Mouse (Mus musculus) limb, embryonic 14.5 days (tissue): ENCODE data around the gene Echdc2. TPM values are rescaled to one million over a fixed set of nuclear protein-coding genes. Genes with fewer than 3 reads are reported as not detected.
"Not testable (repeated sequence)": the region's sequence is repeated elsewhere in the genome, so short reads cannot be mapped to it uniquely, and the experiment has no call there.

Experiments used
- ATAC-seq: fragments of 200-750 bp; cut with Nextera tagmentation; 2 replicates; pipeline ENCODE4 v1.8.0; 2017; ENCODE audit warnings: low read depth, moderate number of reproducible peaks, moderate TSS enrichment; ENCODE audit not compliant: low FRiP score
- DNase-seq: peaks from one replicate; pipeline ENCODE4 v3.0.0-alpha.2; 2015; ENCODE audit warnings: low spot score
- H3K27ac ChIP-seq: fragments of 300-500 bp; sonication (generic); replicated peaks from 2 replicates; pipeline ENCODE4 v1.5.1; 2014; ENCODE audit warnings: low read depth, mild to moderate bottlenecking, low read length, moderate library complexity, mixed read lengths
- H3K27me3 ChIP-seq: fragments of 300-500 bp; sonication (generic); 2 replicates; pipeline ENCODE4 v1.6.1; 2014; ENCODE audit warnings: low read length, mixed read lengths; ENCODE audit not compliant: control insufficient read depth, insufficient read depth
- H3K36me3 ChIP-seq: fragments of 300-500 bp; sonication (generic); 2 replicates; pipeline ENCODE4 v1.6.1; 2014; ENCODE audit warnings: mild to moderate bottlenecking, low read length, moderate library complexity, mixed read lengths; ENCODE audit not compliant: control insufficient read depth, insufficient read depth
- H3K4me1 ChIP-seq: fragments of 300-500 bp; sonication (generic); 2 replicates; pipeline ENCODE4 v1.6.1; 2014; ENCODE audit warnings: antibody characterized with exemption, low read length, mixed read lengths; ENCODE audit not compliant: control insufficient read depth, insufficient read depth
- H3K4me2 ChIP-seq: fragments of 300-500 bp; sonication (generic); replicated peaks from 2 replicates; pipeline ENCODE4 v1.6.1; 2014; ENCODE audit warnings: low read depth, mild to moderate bottlenecking, low read length, moderate library complexity; ENCODE audit not compliant: severe bottlenecking
- H3K4me3 ChIP-seq: fragments of 300-500 bp; sonication (generic); replicated peaks from 2 replicates; pipeline ENCODE4 v1.5.1; 2014; ENCODE audit warnings: low read length
- H3K9ac ChIP-seq: fragments of 300-500 bp; sonication (generic); 2 replicates; pipeline ENCODE4 v1.6.1; 2014; ENCODE audit warnings: mild to moderate bottlenecking, low read depth, low read length, moderate library complexity; ENCODE audit not compliant: severe bottlenecking
- H3K9me3 ChIP-seq: fragments of 300-500 bp; sonication (generic); 2 replicates; pipeline ENCODE4 v1.6.1; 2016; ENCODE audit warnings: low read length; ENCODE audit not compliant: control insufficient read depth
- POLR2A ChIP-seq: fragments of 200-500 bp; IDR thresholded peaks from 2 replicates; pipeline ENCODE4 v1.8.0; 2012; ENCODE audit warnings: inconsistent platforms, mild to moderate bottlenecking, moderate library complexity, borderline replicate concordance; ENCODE audit not compliant: insufficient read depth, insufficient read length; ENCODE audit errors: extremely low read depth
- whole genome bisulfite sequencing: fragments of 180-500 bp; shearing (Covaris S2); extraction: QIAGEN DNeasy Blood & Tissue Kit; methylation state at CpG from one replicate; pipeline ENCODE4 v1.1.7; 2014; 5-methylcytosine and 5-hydroxymethylcytosine counted together
- polyA plus RNA-seq, 2 experiments: library from polyadenylated mRNA; depleted of rRNA in 1 of 2; stranded (reverse) in 1 of 2; unstranded in 1 of 2; fragments of >200 nt; fragmentation: Nextera tagmentation in 1 of 2; extraction: Ambion mirVana in 1 of 2; gene quantifications; 2 replicates each; pipeline versions ENCODE4 v1.2.1 to v1.2.3; 2012 to 2014

Gene Echdc2
- polyA plus RNA-seq, 2 experiments, result 56.5 to 85.4 TPM

GRCm38 (mm10) chr4:108126260-108126659, 39.0 kb upstream of the Echdc2 start:
- 88% methylated on average over 4 of the region's 4 CpGs for WGBS
- no peaks in the 10 kb centered on the region for H3K36me3 ChIP-seq
- ATAC-seq (no peak), DNase-seq (no peak)
- H3K4me2 ChIP-seq, result no peak overlapping the region
- no peaks in the 10 kb centered on the region for H3K9me3 ChIP-seq
- H3K4me1 ChIP-seq, result no peaks in the 10 kb centered on the region
- no peaks in the 10 kb centered on the region for H3K27me3 ChIP-seq
- H3K9ac ChIP-seq, result no peak overlapping the region
- TF ChIP-seq POLR2A, result no peak
- no peak overlapping the region for H3K27ac ChIP-seq
- no peak overlapping the region for H3K4me3 ChIP-seq

GRCm38 (mm10) chr4:108127516-108127915, 37.7 kb upstream of the Echdc2 start:
- H3K4me1 ChIP-seq, result no peaks in the 10 kb centered on the region
- H3K9me3 ChIP-seq, result no peaks in the 10 kb centered on the region
- WGBS, result 85% methylated on average over 5 of the region's 5 CpGs
- no peak for DNase-seq
- H3K4me3 ChIP-seq, result no peak overlapping the region
- no peak overlapping the region for H3K4me2 ChIP-seq
- H3K27ac ChIP-seq, result no peak overlapping the region
- no peaks in the 10 kb centered on the region for H3K36me3 ChIP-seq
- no peak overlapping the region for H3K9ac ChIP-seq
- ATAC-seq, result no peak
- TF ChIP-seq POLR2A, result no peak
- no peaks in the 10 kb centered on the region for H3K27me3 ChIP-seq

DNA sequence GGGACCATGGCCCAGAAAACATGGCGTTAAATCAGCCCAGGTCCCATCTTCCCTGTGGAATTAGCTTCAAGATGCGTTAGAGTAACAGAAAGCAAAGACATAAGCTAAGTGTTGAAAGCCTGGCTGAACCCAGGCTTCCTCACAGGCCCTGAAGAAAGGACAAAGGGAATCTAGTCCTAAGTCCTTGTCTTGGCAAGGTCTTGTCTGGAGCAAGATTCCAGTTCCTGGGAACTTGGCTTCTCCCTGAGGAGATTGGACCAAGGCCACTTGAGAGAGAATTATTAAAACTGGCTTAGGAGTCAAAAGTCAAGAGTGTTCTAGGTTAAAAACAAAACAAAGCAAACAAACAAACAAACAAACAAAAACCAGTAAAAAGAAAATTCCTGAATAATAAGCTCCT, 36.9 kb upstream of the Echdc2 start:
- DNase-seq (no peak), ATAC-seq (no peak)
- WGBS, result 88% methylated on average over 2 of the region's 2 CpGs
- Histone ChIP-seq H3K9ac (no peak overlapping the region), H3K4me3 (no peak overlapping the region), H3K36me3 (no peaks in the 10 kb centered on the region), H3K9me3 (no peaks in the 10 kb centered on the region), H3K4me2 (no peak overlapping the region), H3K27me3 (no peaks in the 10 kb centered on the region), H3K4me1 (no peaks in the 10 kb centered on the region), H3K27ac (no peak overlapping the region)
- TF ChIP-seq POLR2A, result no peak

GRCm38 (mm10) chr4:108130452-108130851, 34.8 kb upstream of the Echdc2 start:
- H3K4me2 ChIP-seq, result no peak overlapping the region
- H3K9ac ChIP-seq, result no peak overlapping the region
- H3K27ac ChIP-seq, result no peak overlapping the region
- ATAC-seq, result no peak
- H3K9me3 ChIP-seq, result no peaks in the 10 kb centered on the region
- no peak for DNase-seq
- H3K4me3 ChIP-seq, result no peak overlapping the region
- no peak for TF ChIP-seq POLR2A
- no peaks in the 10 kb centered on the region for H3K4me1 ChIP-seq
- WGBS, result 82% methylated on average over 3 of the region's 3 CpGs
- H3K36me3 ChIP-seq, result no peaks in the 10 kb centered on the region
- no peaks in the 10 kb centered on the region for H3K27me3 ChIP-seq

- WGBS, result 87% methylated on average over 5 of the region's 5 CpGs
- no peak for ATAC-seq
- Histone ChIP-seq H3K4me1 (no peaks in the 10 kb centered on the region), H3K27ac (no peak overlapping the region), H3K4me2 (no peak overlapping the region), H3K27me3 (no peaks in the 10 kb centered on the region), H3K9ac (no peak overlapping the region), H3K9me3 (no peaks in the 10 kb centered on the region), H3K36me3 (no peaks in the 10 kb centered on the region), H3K4me3 (no peak overlapping the region)
- no peak for TF ChIP-seq POLR2A
- no peak for DNase-seq
Measured at GRCm38 (mm10) chr4:108136938-108137337, 28.3 kb upstream of the Echdc2 start.

GRCm38 (mm10) chr4:108143178-108143577, 22.1 kb upstream of the Echdc2 start:
- not testable (repeated sequence) for H3K4me1 ChIP-seq, H3K36me3 ChIP-seq, DNase-seq, H3K9ac ChIP-seq, H3K27ac ChIP-seq, ATAC-seq, H3K9me3 ChIP-seq, H3K27me3 ChIP-seq, H3K4me2 ChIP-seq, H3K4me3 ChIP-seq
- WGBS, result 94% methylated on average over 2 of the region's 2 CpGs
